Mouse (Mus musculus): ENCODE results near the gene Zfp488. TPM values are rescaled to one million over a fixed set of nuclear protein-coding genes. Genes with fewer than 3 reads are reported as not detected.

Zfp488 gene
- total RNA-seq, 2 experiments from 2014 or later: 2.6 to 2.7 TPM

- no peak for DNase-seq (ENCODE audit: low spot score in 2 of 2)
These were observed 26.2 kb downstream of the Zfp488 start for GRCm38 (mm10) chr14:33952233-33952981.

- DNase-seq (ENCODE audit: low spot score in 2 of 2): no peak
These were observed 32.4 kb downstream of the Zfp488 start for GRCm38 (mm10) chr14:33946125-33946524.

- no peak for DNase-seq (ENCODE audit: low spot score in 2 of 2)
These were observed 36.3 kb downstream of the Zfp488 start for GRCm38 (mm10) chr14:33942222-33942621.

GRCm38 (mm10) chr14:33940739-33941138 lies 37.8 kb downstream of the Zfp488 start, which contains the start of gene Gdf2:
Gene Gdf2, plus strand, starts transcription at chr14:33941039.
- no peak for DNase-seq (ENCODE audit: low spot score in 2 of 2)

- peak; percentile 76 to 83 for DNase-seq (ENCODE audit: low spot score in 2 of 2)
These were observed 39.4 kb downstream of the Zfp488 start for GRCm38 (mm10) chr14:33939117-33939516.

- peak; percentile 59 to 72 for DNase-seq (ENCODE audit: low spot score in 2 of 2)
These were observed 44.7 kb downstream of the Zfp488 start for GRCm38 (mm10) chr14:33933778-33934317.

- DNase-seq (ENCODE audit: low spot score in 2 of 2): peak; percentile 63 to 81
These were observed 45.4 kb downstream of the Zfp488 start for GRCm38 (mm10) chr14:33932935-33933703.

GRCm38 (mm10) chr14:33931853-33932252 lies 46.7 kb downstream of the Zfp488 start:
- DNase-seq (ENCODE audit: low spot score in 2 of 2): no peak

- peak; percentile 29 to 49 for DNase-seq (ENCODE audit: low spot score in 2 of 2)
These were observed 55.1 kb downstream of the Zfp488 start, which contains the start of gene Gdf10 for GRCm38 (mm10) chr14:33923168-33924070. Gene Gdf10, plus strand, starts transcription at chr14:33923587.

- no peak for DNase-seq (ENCODE audit: low spot score in 2 of 2)
These were observed 55.8 kb downstream of the Zfp488 start for GRCm38 (mm10) chr14:33922771-33923167.

- no peak for DNase-seq (ENCODE audit: low spot score in 2 of 2)
These were observed 57.6 kb downstream of the Zfp488 start for GRCm38 (mm10) chr14:33920727-33921559.

Other genes with a start within 250 kb of the Zfp488 start
- gene Gdf10, start 55.2 kb downstream of the Zfp488 start, total RNA-seq (2021): 1 to 10 TPM; 2.1 to 4.0 TPM
- gene Gdf2, start 37.7 kb downstream of the Zfp488 start, total RNA-seq (2021): not detected
- gene Rbp3, start 24.8 kb downstream of the Zfp488 start, total RNA-seq (2021): not detected
- gene Gm30083, start 36.4 kb upstream of the Zfp488 start, total RNA-seq (2021): not detected
- not detected for gene Gm5460, start 38.0 kb upstream of the Zfp488 start, total RNA-seq (2021)
- not detected for gene Antxrl, start 73.9 kb upstream of the Zfp488 start, total RNA-seq (2021)
- gene Anxa8, start 107.2 kb upstream of the Zfp488 start, total RNA-seq (2021): 1 to 10 TPM; 1.1 to 1.2 TPM
- gene A630023A22Rik, start 124.0 kb upstream of the Zfp488 start, total RNA-seq (2021): not detected
- gene Npy4r, start 173.7 kb upstream of the Zfp488 start, total RNA-seq (2021): not detected
- 1 to 10 TPM; 3.1 to 3.7 TPM for gene Gprin2, start 222.9 kb upstream of the Zfp488 start, total RNA-seq (2021)
- gene Syt15, start 240.8 kb upstream of the Zfp488 start, total RNA-seq (2021): under 1 TPM; 0.37 to 0.66 TPM

All from left cerebral cortex, adult 18-20 months (tissue).